Mouse (Mus musculus) stomach, postnatal 0 days (tissue): ENCODE measurements around the gene Klk1b3. TPM values are rescaled to one million over a fixed set of nuclear protein-coding genes. Genes with fewer than 3 reads are reported as not detected.
A peak's percentile ranks its signal among the peaks of the same experiment; 100 is the strongest.

Experiments
- ATAC-seq: fragments of 200-750 bp; cut with Nextera tagmentation; 2 replicates; pipeline ENCODE4 v1.8.0; 2017; ENCODE audit not compliant: low FRiP score, low TSS enrichment
- DNase-seq: peaks from one replicate; pipeline ENCODE4 v3.0.0-alpha.2; 2016; ENCODE audit warnings: low spot score
- H3K27ac ChIP-seq: fragments of 300-500 bp; sonication (generic); replicated peaks from 2 replicates; pipeline ENCODE4 v1.5.1; 2014; ENCODE audit warnings: mild to moderate bottlenecking, control low read depth
- H3K27me3 ChIP-seq: fragments of 300-500 bp; sonication (generic); 2 replicates; pipeline ENCODE4 v1.6.1; 2014; ENCODE audit warnings: low read length; ENCODE audit not compliant: control insufficient read depth, insufficient read depth
- H3K36me3 ChIP-seq: fragments of 300-500 bp; sonication (generic); 2 replicates; pipeline ENCODE4 v1.6.1; 2014; ENCODE audit warnings: low read length, mixed read lengths; ENCODE audit not compliant: control insufficient read depth, insufficient read depth
- H3K4me1 ChIP-seq: fragments of 300-500 bp; sonication (generic); replicated peaks from 2 replicates; pipeline ENCODE4 v1.6.1; 2014; ENCODE audit warnings: antibody characterized with exemption; ENCODE audit not compliant: control insufficient read depth, insufficient read depth
- H3K4me2 ChIP-seq: fragments of 300-500 bp; sonication (generic); replicated peaks from 2 replicates; pipeline ENCODE4 v1.6.1; 2014; ENCODE audit warnings: low read depth, mild to moderate bottlenecking, control low read depth, moderate library complexity
- H3K4me3 ChIP-seq: fragments of 300-500 bp; sonication (generic); 2 replicates; pipeline ENCODE4 v1.5.1; 2014; ENCODE audit warnings: low read depth, low read length, control low read depth
- H3K9ac ChIP-seq: fragments of 300-500 bp; sonication (generic); 2 replicates; pipeline ENCODE4 v1.6.1; 2014; ENCODE audit warnings: mild to moderate bottlenecking, low read length, control low read depth, mixed read lengths
- H3K9me3 ChIP-seq: fragments of 300-500 bp; sonication (generic); 2 replicates; pipeline ENCODE4 v1.6.1; 2016; ENCODE audit warnings: low read length; ENCODE audit not compliant: control insufficient read depth
- CTCF ChIP-seq: IDR thresholded peaks from 2 replicates; pipeline ENCODE4 v1.5.1; 2016; ENCODE audit warnings: antibody characterized with exemption, low read depth, mild to moderate bottlenecking, moderate library complexity
- EP300 ChIP-seq: optimal IDR thresholded peaks from 2 replicates; pipeline ENCODE3; 2016; ENCODE audit warnings: antibody characterized with exemption
- WGBS: fragments of 180-500 bp; shearing (Covaris S2); extraction: QIAGEN DNeasy Blood & Tissue Kit; methylation state at CpG from one replicate; pipeline ENCODE4 v1.1.7; 2014; 5-methylcytosine and 5-hydroxymethylcytosine counted together
- polyA plus RNA-seq: library from polyadenylated mRNA; unstranded; fragments of >200 nt; fragmentation: Nextera tagmentation; extraction: Ambion mirVana; gene quantifications from 2 replicates; pipeline ENCODE4 v1.2.1, GENCODE M21; 2015

Klk1b3 gene
- polyA plus RNA-seq, 1 experiment from 2014 or later: not detected

GRCm38 (mm10) chr7:44239913-44240312 is 41.9 kb downstream of the Klk1b3 start:
- DNase-seq: no peak
- ATAC-seq: no peak
- no peaks in the 10 kb centered on the region for H3K4me1 ChIP-seq
- no peak overlapping the region for H3K27ac ChIP-seq
- H3K4me2 ChIP-seq: no peak overlapping the region
- no peaks in the 10 kb centered on the region for H3K36me3 ChIP-seq
- TF ChIP-seq EP300 (no peak), CTCF (no peak)
- WGBS: 53% methylated on average over 2 of the region's 2 CpGs
- H3K9ac ChIP-seq: no peak overlapping the region
- H3K4me3 ChIP-seq: no peak overlapping the region
- H3K9me3 ChIP-seq: no peaks in the 10 kb centered on the region
- no peaks in the 10 kb centered on the region for H3K27me3 ChIP-seq

GRCm38 (mm10) chr7:44240712-44241111 is 42.7 kb downstream of the Klk1b3 start:
- no peak overlapping the region for H3K4me3 ChIP-seq
- no peak overlapping the region for H3K27ac ChIP-seq
- H3K4me1 ChIP-seq: no peaks in the 10 kb centered on the region
- TF ChIP-seq CTCF (no peak), EP300 (no peak)
- no peak overlapping the region for H3K4me2 ChIP-seq
- no peak overlapping the region for H3K9ac ChIP-seq
- H3K36me3 ChIP-seq: no peaks in the 10 kb centered on the region
- H3K9me3 ChIP-seq: no peaks in the 10 kb centered on the region
- WGBS: 59% methylated on average over 1 of the region's 1 CpGs
- ATAC-seq: no peak
- no peaks in the 10 kb centered on the region for H3K27me3 ChIP-seq
- DNase-seq: no peak

GRCm38 (mm10) chr7:44241163-44241562 is 43.2 kb downstream of the Klk1b3 start:
- Histone ChIP-seq H3K4me2 (no peak overlapping the region), H3K4me1 (no peaks in the 10 kb centered on the region), H3K9me3 (no peaks in the 10 kb centered on the region), H3K27me3 (no peaks in the 10 kb centered on the region), H3K27ac (no peak overlapping the region), H3K9ac (no peak overlapping the region), H3K36me3 (no peaks in the 10 kb centered on the region), H3K4me3 (no peak overlapping the region)
- 47% methylated on average over 2 of the region's 2 CpGs for WGBS
- TF ChIP-seq EP300: no peak
- peak; percentile 34 for TF ChIP-seq CTCF
- no peak for DNase-seq
- no peak for ATAC-seq

- no peak for DNase-seq
- H3K4me2 ChIP-seq: no peak overlapping the region
- H3K27me3 ChIP-seq: no peaks in the 10 kb centered on the region
- no peak for TF ChIP-seq CTCF
- no peak for TF ChIP-seq EP300
- H3K4me3 ChIP-seq: no peak overlapping the region
- no peak for ATAC-seq
- H3K9ac ChIP-seq: no peak overlapping the region
- no peak overlapping the region for H3K27ac ChIP-seq
- 44% methylated on average over 1 of the region's 1 CpGs for WGBS
- H3K36me3 ChIP-seq: no peaks in the 10 kb centered on the region
- no peaks in the 10 kb centered on the region for H3K9me3 ChIP-seq
- H3K4me1 ChIP-seq: no peaks in the 10 kb centered on the region; the same call in 1 of the 2 replicates
These were observed 46.1 kb downstream of the Klk1b3 start for GRCm38 (mm10) chr7:44244080-44244479.

GRCm38 (mm10) chr7:44246055-44246983 is 48.3 kb downstream of the Klk1b3 start, which contains the start of the genes 1700028J19Rik and 2410002F23Rik:
1700028J19Rik (minus strand) TSS chr7:44246695.
2410002F23Rik (plus strand) TSS chr7:44246722.
- peak within 1 kb of the TSS; percentile 75 for H3K4me3 ChIP-seq
- ATAC-seq (peak; percentile 87), DNase-seq (peak; percentile 91)
- H3K27ac ChIP-seq: peak within 1 kb of the TSS; percentile 95
- H3K4me1 ChIP-seq: no peaks in the 10 kb centered on the region; the same call in 1 of the 2 replicates
- no peaks in the 10 kb centered on the region; the same call in 1 of the 2 replicates for H3K36me3 ChIP-seq
- H3K4me2 ChIP-seq: peak within 1 kb of the TSS; percentile 70
- under 1% methylated on average over 62 of the region's 62 CpGs for WGBS
- peak; percentile 93 for TF ChIP-seq EP300
- TF ChIP-seq CTCF: no peak
- H3K27me3 ChIP-seq: no peaks in the 10 kb centered on the region
- H3K9ac ChIP-seq: peak within 1 kb of the TSS; percentile 92
- no peaks in the 10 kb centered on the region for H3K9me3 ChIP-seq

GRCm38 (mm10) chr7:44246984-44247470 is 49.0 kb downstream of the Klk1b3 start:
- Histone ChIP-seq H3K36me3 (no peaks in the 10 kb centered on the region; the same call in 1 of the 2 replicates), H3K9me3 (no peaks in the 10 kb centered on the region), H3K27ac (peak overlapping the region; percentile 95), H3K4me2 (peak overlapping the region; percentile 70), H3K4me3 (peak overlapping the region; percentile 75), H3K27me3 (no peaks in the 10 kb centered on the region), H3K4me1 (no peaks in the 10 kb centered on the region; the same call in 1 of the 2 replicates), H3K9ac (peak overlapping the region; percentile 92)
- under 1% methylated on average over 23 of the region's 23 CpGs for WGBS
- TF ChIP-seq EP300 (peak; percentile 7), CTCF (no peak)
- ATAC-seq: peak; percentile 48
- peak; percentile 71 for DNase-seq
